Mouse (Mus musculus): ENCODE measurements at regions not wholly inside any gene's neighbourhood (a gene's known extent, or its start where the extent isn't known, plus 50 kb on each side); places are given as distances from the start of the nearest gene placed in this dataset.

DNA sequence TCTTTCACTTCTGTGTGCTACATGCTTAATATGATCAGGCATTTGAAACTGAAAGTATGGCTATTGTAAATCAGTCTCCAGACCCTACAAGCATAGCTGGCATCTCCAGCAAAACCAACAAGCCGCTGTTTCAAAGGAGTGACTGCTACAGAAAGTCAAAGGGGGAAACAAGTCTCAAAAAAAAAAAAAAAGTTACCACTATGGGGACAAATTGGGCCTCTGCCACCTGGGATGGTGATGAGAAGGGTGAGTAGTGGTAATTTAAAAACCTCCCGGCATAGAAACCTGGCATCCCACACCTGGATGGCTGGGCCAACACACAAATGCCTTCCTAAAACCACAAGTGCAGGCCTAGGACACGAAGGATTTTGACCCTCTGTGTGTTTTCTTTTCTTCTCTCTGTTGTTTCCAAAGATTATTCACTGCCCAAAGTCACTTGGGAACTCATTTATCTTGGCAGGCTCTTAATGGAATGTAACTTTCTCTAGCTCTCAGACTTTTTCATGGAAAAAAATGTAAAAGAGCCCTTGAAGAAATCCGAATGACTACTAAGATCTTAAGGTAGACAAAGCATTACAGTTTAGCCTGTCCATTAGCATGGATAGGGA is 78.9 kb upstream of the Dlg1 start:
- Histone ChIP-seq H3K27me3 (no peaks in the 10 kb centered on the region), H3K4me3 (no peak overlapping the region), H3K4me1 (replicated peaks) (peaks cover 4% of the 10 kb centered on the region), H3K4me2 (no peak overlapping the region), H3K9ac (no peak overlapping the region), H3K36me3 (no peaks in the 10 kb centered on the region), H3K9me3 (replicated peaks) (no peaks in the 10 kb centered on the region), H3K27ac (no peak overlapping the region)
- ATAC-seq (replicated peaks; ENCODE audit: insufficient number of reproducible peaks, insufficient read depth, low FRiP score, low read depth) = no peak
- WGBS = 60% methylated on average over 4 of the region's 4 CpGs

DNA sequence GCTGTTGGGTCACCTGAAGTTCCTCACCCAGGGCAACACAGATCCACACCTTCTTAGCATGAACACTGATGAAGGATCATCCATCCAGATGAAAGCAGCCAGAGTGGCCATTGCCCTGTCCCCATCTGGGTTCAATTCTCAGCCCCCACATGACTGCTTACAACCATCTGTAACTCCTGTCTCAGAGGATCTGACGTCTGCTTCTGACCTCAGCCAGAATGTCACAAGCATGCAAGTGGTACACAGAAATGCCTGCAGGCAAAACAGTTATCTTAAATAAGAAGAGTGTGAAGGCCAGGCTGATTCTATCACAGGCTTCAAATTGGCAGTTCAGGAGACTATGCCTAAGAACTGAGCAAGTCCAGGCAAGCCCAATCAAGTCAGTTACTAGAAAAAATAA is 76.2 kb upstream of the Dlg1 start:
- no peak overlapping the region for H3K4me2 ChIP-seq
- no peaks in the 10 kb centered on the region for H3K27me3 ChIP-seq
- peaks cover 17% of the 10 kb centered on the region for H3K4me1 ChIP-seq (replicated peaks)
- H3K9me3 ChIP-seq (replicated peaks) = no peaks in the 10 kb centered on the region
- no peak overlapping the region for H3K27ac ChIP-seq
- ATAC-seq (replicated peaks; ENCODE audit: insufficient number of reproducible peaks, insufficient read depth, low FRiP score, low read depth) = no peak
- H3K4me3 ChIP-seq = no peak overlapping the region
- no peaks in the 10 kb centered on the region for H3K36me3 ChIP-seq
- 29% methylated on average over 1 of the region's 1 CpGs for WGBS
- no peak overlapping the region for H3K9ac ChIP-seq

DNA sequence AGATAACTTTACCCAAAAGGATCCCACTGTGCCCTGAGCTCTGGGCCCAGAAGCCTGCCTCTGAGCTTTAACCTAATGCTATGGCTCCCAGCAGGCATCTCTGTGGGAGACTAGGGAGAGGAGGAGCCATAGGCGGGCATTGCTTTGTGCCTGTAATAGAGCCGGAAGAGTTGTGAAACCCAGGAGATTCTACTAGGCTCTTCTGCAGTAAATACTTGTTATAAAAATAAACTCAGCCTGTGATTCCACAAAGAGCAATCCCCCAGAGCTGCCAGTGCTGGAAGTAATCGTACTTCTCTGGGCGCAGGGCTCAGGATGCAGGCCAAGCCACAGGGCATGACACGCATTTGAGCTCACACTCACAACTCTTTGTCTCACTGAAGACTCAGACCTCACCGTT is 73.7 kb upstream of the Dlg1 start:
- WGBS = 37% methylated on average over 6 of the region's 6 CpGs
- Histone ChIP-seq H3K4me3 (no peak overlapping the region), H3K36me3 (no peaks in the 10 kb centered on the region), H3K27me3 (no peaks in the 10 kb centered on the region), H3K4me1 (replicated peaks) (peaks cover 34% of the 10 kb centered on the region), H3K9ac (no peak overlapping the region), H3K27ac (peak overlapping the region; percentile 53), H3K9me3 (replicated peaks) (no peaks in the 10 kb centered on the region), H3K4me2 (no peak overlapping the region)
- no peak for ATAC-seq (replicated peaks; ENCODE audit: insufficient number of reproducible peaks, insufficient read depth, low FRiP score, low read depth)

DNA sequence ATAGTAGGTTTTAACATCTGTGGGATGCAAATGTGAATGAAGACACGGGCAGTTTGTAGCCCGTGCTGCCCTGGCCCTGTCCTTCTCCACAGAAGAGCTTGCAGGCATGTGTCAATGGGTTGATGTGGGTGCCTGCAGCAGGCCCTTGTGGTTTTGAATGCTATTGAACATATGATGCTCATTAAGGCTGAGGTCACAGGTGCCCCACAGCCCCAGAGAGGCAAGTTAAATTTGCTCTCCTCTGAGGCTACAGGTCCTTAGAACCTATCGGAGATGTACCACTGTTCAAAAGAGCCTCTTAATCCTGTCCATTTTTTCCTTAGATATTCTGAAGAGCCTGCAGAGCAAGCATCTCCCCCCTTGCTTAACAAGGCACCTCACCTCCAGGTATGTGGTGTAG is 71.7 kb upstream of the Dlg1 start:
- H3K4me3 ChIP-seq = peak overlapping the region; percentile 13; the same call in 1 of the 2 replicates
- no peak overlapping the region for H3K9ac ChIP-seq
- WGBS = 69% methylated on average over 3 of the region's 3 CpGs

DNA sequence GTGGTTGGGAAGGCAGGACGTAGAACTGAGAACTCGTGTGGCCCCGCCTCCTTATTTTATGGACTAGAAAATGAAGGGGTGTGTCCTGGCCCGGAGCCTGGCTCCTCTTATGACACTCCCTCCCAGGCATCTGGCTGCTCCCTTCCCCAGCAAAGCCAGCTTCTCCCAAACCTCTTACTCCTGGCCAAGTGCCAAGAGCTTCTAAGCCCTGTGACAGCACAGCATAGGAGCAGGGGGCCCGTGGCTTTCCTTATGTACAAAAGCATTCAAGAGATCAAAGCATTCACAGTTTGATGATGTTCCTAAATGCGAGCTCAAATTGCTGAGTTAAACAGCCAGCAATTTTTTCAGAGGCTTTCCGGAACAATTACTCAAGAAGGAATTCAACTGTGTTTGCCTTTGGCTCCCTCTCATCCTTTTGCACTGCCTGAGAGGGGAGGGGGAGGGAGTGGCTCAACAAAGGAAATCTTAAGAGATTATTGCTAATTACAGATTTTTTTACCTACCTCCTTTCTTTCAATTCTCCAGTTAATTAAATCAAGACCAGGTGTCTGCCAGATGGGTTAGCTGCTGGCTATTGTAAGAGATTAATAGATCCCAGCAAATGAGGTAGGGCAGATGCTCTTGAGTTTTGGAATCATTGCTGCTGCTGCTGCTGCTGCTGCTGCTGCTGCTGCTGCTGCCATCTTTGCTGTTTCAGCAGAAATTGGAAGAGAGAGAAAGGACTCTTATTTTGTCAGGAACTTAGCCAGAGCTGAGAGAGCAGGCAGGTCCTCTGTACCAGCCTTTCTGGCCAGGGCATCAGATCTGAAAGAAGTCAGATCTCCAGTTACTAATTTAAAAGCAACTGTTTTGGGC is 71.0 kb upstream of the Dlg1 start:
- WGBS = 8% methylated on average over 7 of the region's 7 CpGs
- ATAC-seq (replicated peaks; ENCODE audit: insufficient number of reproducible peaks, insufficient read depth, low FRiP score, low read depth) = peak; percentile 89
- H3K27ac ChIP-seq = peak overlapping the region; percentile 78
- no peaks in the 10 kb centered on the region for H3K36me3 ChIP-seq
- H3K4me3 ChIP-seq = peak overlapping the region; percentile 13; the same call in 1 of the 2 replicates
- no peak overlapping the region for H3K9ac ChIP-seq
- no peaks in the 10 kb centered on the region for H3K9me3 ChIP-seq (replicated peaks)
- no peaks in the 10 kb centered on the region for H3K27me3 ChIP-seq
- peaks cover 36% of the 10 kb centered on the region for H3K4me1 ChIP-seq (replicated peaks)
- H3K4me2 ChIP-seq = peak overlapping the region; percentile 45

More for the DNA sequence above, 71.7 kb upstream of the Dlg1 start:
- Histone ChIP-seq H3K4me1 (replicated peaks) (peaks cover 34% of the 10 kb centered on the region), H3K27me3 (no peaks in the 10 kb centered on the region), H3K9me3 (replicated peaks) (no peaks in the 10 kb centered on the region), H3K4me2 (peak overlapping the region; percentile 45), H3K27ac (peak overlapping the region; percentile 78), H3K36me3 (no peaks in the 10 kb centered on the region)
- no peak for ATAC-seq (replicated peaks; ENCODE audit: insufficient number of reproducible peaks, insufficient read depth, low FRiP score, low read depth)

DNA sequence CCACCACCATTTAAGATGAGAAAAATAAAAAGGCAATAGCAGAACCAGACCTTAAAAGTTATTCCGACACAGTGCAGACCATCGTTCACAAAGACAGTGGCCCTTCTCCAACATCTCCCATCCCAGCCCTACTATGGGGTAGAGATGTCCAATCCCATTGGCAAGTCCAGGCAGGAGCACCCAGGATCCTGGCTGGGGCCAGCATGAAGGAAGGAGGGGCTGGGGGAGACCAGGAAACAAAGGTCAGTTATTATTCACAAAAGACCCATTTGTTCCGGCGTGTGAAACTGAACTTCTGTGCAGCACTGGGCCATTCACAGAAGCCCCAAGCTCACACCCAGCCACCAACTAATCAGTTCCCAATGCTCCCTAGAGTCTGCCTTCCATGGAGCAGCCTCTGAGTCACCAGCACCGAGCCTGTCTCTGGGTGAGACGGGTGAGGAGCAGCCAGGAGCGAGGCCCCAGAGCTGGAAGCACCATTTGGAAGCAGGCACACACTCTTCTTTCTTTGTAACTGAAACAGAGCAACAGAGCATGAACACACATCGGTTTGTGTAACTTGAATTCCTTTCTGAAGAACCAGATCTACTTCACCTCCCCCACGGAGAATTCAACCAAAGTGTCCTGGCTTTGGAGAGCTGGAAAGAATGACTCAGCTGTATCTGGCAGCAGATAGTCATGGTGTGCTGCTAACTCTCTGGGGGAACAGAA is 70.1 kb upstream of the Dlg1 start:
- Histone ChIP-seq H3K9me3 (replicated peaks) (no peaks in the 10 kb centered on the region), H3K27ac (peak overlapping the region; percentile 78), H3K4me3 (no peak overlapping the region), H3K4me1 (replicated peaks) (peaks cover 38% of the 10 kb centered on the region), H3K27me3 (no peaks in the 10 kb centered on the region), H3K36me3 (no peaks in the 10 kb centered on the region), H3K9ac (0 out of 2 replicates have a peak overlapping the region, but pooled peaks have one; percentile 17), H3K4me2 (peak overlapping the region; percentile 14)
- 43% methylated on average over 9 of the region's 9 CpGs for WGBS
- ATAC-seq (replicated peaks; ENCODE audit: insufficient number of reproducible peaks, insufficient read depth, low FRiP score, low read depth) = no peak

DNA sequence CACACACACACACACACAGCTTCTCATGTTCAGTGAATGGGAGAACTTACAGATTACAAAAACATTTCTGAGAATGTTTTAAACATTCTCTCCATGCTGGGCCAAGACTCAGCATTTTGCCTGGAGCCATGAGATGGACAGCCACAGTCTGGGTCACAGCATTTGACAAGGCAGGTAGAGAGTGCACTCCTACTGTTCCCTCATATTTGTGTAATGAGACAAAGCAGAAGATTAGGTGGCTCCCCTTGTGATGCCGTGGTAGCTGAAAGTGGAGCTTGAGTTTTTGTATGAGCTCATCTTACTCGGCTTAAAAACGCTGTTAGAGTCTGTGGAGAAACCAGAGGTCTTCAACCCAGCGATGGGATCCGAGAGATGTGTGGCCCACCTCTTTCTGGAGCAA is 65.3 kb upstream of the Dlg1 start:
- Histone ChIP-seq H3K4me2 (no peak overlapping the region), H3K4me1 (replicated peaks) (peaks cover 22% of the 10 kb centered on the region), H3K36me3 (no peaks in the 10 kb centered on the region), H3K9me3 (replicated peaks) (no peaks in the 10 kb centered on the region), H3K27ac (no peak overlapping the region), H3K27me3 (no peaks in the 10 kb centered on the region), H3K9ac (no peak overlapping the region), H3K4me3 (no peak overlapping the region)
- 69% methylated on average over 5 of the region's 5 CpGs for WGBS
- ATAC-seq (replicated peaks; ENCODE audit: insufficient number of reproducible peaks, insufficient read depth, low FRiP score, low read depth) = no peak

DNA sequence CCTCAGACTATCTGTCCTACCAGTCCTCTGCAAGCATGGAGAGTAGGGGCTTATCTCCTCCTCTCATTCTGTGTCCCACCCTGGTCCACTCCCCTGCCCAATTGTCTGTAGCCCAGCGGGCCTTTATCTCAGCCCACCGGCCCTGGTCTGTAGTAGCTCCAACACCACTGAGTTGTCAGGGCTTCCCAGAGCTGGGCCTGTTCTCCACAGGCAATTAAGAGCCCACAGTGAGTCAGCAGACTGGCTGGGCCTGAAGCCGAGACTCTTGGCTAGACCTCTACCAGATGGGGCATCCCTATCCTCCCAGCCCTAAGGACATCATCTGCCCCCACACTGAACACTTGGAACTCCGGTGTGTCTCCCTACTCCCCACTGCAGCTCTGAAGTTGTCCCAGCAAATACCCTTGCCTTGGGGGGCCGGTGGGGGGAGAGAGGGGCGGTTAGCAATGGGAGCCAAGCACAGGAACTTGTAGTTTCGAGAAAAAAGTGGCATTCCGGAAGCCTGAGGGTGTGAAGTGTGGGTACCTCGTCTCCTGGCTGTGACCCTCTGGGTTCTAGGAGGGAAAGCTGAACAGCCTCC is 64.7 kb upstream of the Dlg1 start:
- WGBS = 66% methylated on average over 9 of the region's 9 CpGs
- H3K27ac ChIP-seq = no peak overlapping the region
- H3K4me2 ChIP-seq = no peak overlapping the region

DNA sequence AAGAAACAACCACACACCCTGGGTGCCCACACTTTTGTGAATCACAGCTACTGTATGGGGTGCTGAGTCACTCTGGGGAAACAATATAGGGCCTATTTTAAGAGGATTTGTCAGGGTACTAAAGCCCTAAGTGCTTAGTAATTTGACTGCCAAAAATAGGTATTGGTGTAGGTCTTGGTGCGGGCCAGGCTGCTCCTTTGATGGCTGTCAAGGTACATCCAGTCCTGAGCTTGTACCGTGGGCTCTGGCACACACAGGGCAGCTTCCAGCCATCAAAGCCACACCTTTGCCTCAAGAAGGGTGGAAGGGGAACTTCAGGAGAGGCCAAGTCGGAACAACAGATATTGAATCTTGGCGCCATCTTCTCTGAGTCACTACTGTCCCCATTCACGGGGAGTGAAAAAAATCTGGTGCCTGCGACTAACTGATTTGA is 64.2 kb upstream of the Dlg1 start:
- H3K4me2 ChIP-seq = no peak overlapping the region
- no peak overlapping the region for H3K4me3 ChIP-seq
- H3K27ac ChIP-seq = no peak overlapping the region
- H3K27me3 ChIP-seq = no peaks in the 10 kb centered on the region
- H3K9me3 ChIP-seq (replicated peaks) = no peaks in the 10 kb centered on the region
- H3K4me1 ChIP-seq (replicated peaks) = peaks cover 13% of the 10 kb centered on the region
- no peaks in the 10 kb centered on the region for H3K36me3 ChIP-seq
- 79% methylated on average over 6 of the region's 6 CpGs for WGBS
- no peak for ATAC-seq (replicated peaks; ENCODE audit: insufficient number of reproducible peaks, insufficient read depth, low FRiP score, low read depth)
- H3K9ac ChIP-seq = no peak overlapping the region

More for the DNA sequence above, 64.7 kb upstream of the Dlg1 start:
- Histone ChIP-seq H3K9me3 (replicated peaks) (no peaks in the 10 kb centered on the region), H3K9ac (no peak overlapping the region), H3K27me3 (no peaks in the 10 kb centered on the region), H3K4me1 (replicated peaks) (peaks cover 16% of the 10 kb centered on the region), H3K4me3 (no peak overlapping the region), H3K36me3 (no peaks in the 10 kb centered on the region)
- no peak for ATAC-seq (replicated peaks; ENCODE audit: insufficient number of reproducible peaks, insufficient read depth, low FRiP score, low read depth)

DNA sequence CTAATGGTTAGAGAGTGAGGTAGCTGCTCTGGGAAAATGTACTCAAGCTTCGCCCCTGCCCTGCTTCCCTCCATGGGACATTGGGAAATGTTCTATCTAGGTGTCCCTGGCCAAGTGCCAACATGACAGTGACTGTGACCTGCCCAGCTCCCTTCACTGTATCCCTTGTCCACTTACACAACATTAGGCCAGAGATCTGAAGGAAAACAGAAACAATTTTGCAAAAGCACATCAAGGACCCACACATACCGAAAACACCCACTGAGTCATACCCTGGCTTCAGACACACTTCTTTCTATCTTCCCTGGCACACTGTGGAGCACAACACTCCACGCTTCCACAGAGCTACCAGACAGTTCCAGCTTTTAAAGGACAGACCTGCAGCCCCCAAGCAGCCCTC is 62.0 kb upstream of the Dlg1 start:
- no peak for ATAC-seq (replicated peaks; ENCODE audit: insufficient number of reproducible peaks, insufficient read depth, low FRiP score, low read depth)
- no peaks in the 10 kb centered on the region for H3K27me3 ChIP-seq
- no peak overlapping the region for H3K4me2 ChIP-seq
- H3K27ac ChIP-seq = no peak overlapping the region
- H3K36me3 ChIP-seq = no peaks in the 10 kb centered on the region
- H3K9me3 ChIP-seq (replicated peaks) = no peaks in the 10 kb centered on the region
- WGBS = 84% methylated on average over 3 of the region's 3 CpGs
- H3K4me1 ChIP-seq (replicated peaks) = peaks cover 13% of the 10 kb centered on the region
- H3K4me3 ChIP-seq = no peak overlapping the region
- H3K9ac ChIP-seq = no peak overlapping the region

DNA sequence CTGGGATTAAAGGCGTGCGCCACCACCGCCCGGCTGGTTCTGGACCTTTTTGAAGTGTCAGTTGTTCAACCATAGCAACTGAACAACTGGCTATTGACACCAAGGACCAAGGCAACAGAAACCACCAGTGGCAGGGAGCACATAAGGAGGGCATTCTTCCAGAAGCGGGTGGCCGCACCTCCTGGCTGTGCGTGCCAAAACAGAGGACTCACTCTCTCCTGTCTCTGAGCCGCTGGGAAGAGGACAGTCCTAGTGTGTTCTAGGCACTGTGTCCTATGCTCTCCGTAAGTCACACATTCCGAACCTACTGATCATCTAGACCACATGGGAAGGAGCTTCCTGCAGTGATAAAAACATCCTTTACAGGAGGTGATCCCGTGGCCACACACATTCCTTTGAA is 60.1 kb upstream of the Dlg1 start:
- no peak for ATAC-seq (replicated peaks; ENCODE audit: insufficient number of reproducible peaks, insufficient read depth, low FRiP score, low read depth)
- 67% methylated on average over 11 of the region's 11 CpGs for WGBS
- H3K4me1 ChIP-seq (replicated peaks) = peaks cover 10% of the 10 kb centered on the region
- no peak overlapping the region for H3K9ac ChIP-seq
- no peak overlapping the region for H3K4me2 ChIP-seq
- H3K36me3 ChIP-seq = no peaks in the 10 kb centered on the region
- H3K9me3 ChIP-seq (replicated peaks) = no peaks in the 10 kb centered on the region
- H3K4me3 ChIP-seq = no peak overlapping the region
- no peaks in the 10 kb centered on the region for H3K27me3 ChIP-seq
- no peak overlapping the region for H3K27ac ChIP-seq

Measured in heart, embryonic 15.5 days (tissue).